Mouse (Mus musculus) kidney, adult 2 months (tissue): ENCODE results near the gene Ptpra.

Source experiments
- CTCF ChIP-seq: fragments of 200-500 bp; conservative IDR thresholded peaks from 2 replicates; pipeline ENCODE4 v1.5.1; 2011; ENCODE audit warnings: low read depth, mild to moderate bottlenecking, control low read depth, low read length, moderate library complexity, mixed read lengths; ENCODE audit not compliant: insufficient read depth, insufficient read length
- POLR2A ChIP-seq: fragments of 200-500 bp; IDR thresholded peaks from one replicate; pipeline ENCODE4 v1.6.1; 2011; ENCODE audit warnings: low read depth, low read length, control low read depth

DNA sequence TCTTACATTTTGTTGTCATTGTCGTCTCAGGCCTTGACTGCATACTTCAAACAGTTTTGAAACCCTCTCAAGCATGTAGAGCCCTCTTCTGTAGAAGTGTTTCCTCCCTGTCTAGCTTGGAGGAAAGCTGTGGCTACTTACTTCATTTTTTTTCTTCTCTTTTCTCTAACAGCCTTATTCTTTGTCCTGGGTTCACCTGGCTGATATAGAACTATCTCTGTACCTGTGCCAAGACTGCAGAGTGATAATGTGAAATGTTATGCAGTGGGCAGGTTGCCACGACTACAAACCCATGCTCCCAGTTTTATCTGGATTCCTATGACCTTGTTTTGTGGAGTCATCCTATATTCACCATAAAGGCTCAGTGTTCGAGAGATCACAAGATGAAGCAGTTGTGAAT is 19.6 kb upstream of the Ptpra start:
- TF ChIP-seq CTCF, result no peak
- no peak for TF ChIP-seq POLR2A
